Mouse (Mus musculus) thymus, postnatal 10 days (tissue): ENCODE results near the gene Gnptab.
A peak's percentile ranks its signal among the peaks of the same experiment; 100 is the strongest.
"Not testable (repeated sequence)": the region's sequence is repeated elsewhere in the genome, so short reads cannot be mapped to it uniquely, and the experiment has no call there.

Experiments used
- DNase-seq, 2 experiments: peaks; one replicate each; pipeline ENCODE4 v3.0.0; 2021; ENCODE audit warnings: low spot score in 2 of 2

The Gnptab gene

GRCm38 (mm10) chr10:88379013-88379885 is at the start of gene Gnptab, which contains the start of gene Dram1:
Gene Gnptab, plus strand, starts transcription at chr10:88379132.
Gene Dram1, minus strand, starts transcription at chr10:88379080.
- DNase-seq: peak; percentile 73 to 92

- DNase-seq: no peak
Measured at GRCm38 (mm10) chr10:88330695-88331094, 48.2 kb upstream of the Gnptab start.

- DNase-seq: no peak
Measured at GRCm38 (mm10) chr10:88340660-88341059, 38.3 kb upstream of the Gnptab start.

- no peak for DNase-seq
Measured at GRCm38 (mm10) chr10:88341368-88341767, 37.6 kb upstream of the Gnptab start.

GRCm38 (mm10) chr10:88345899-88346401 is 33.0 kb upstream of the Gnptab start:
- DNase-seq: no peak

- no peak for DNase-seq
Measured at GRCm38 (mm10) chr10:88346454-88347245, 32.3 kb upstream of the Gnptab start.

GRCm38 (mm10) chr10:88349800-88350199 is 29.1 kb upstream of the Gnptab start:
- DNase-seq: no peak

GRCm38 (mm10) chr10:88350687-88351086 is 28.2 kb upstream of the Gnptab start:
- DNase-seq: no peak

GRCm38 (mm10) chr10:88351411-88352103 is 27.4 kb upstream of the Gnptab start:
- no peak for DNase-seq

GRCm38 (mm10) chr10:88352549-88352948 is 26.4 kb upstream of the Gnptab start:
- no peak for DNase-seq

GRCm38 (mm10) chr10:88354599-88354998 is 24.3 kb upstream of the Gnptab start:
- DNase-seq: no peak

GRCm38 (mm10) chr10:88356114-88356982 is 22.6 kb upstream of the Gnptab start:
- no peak for DNase-seq

GRCm38 (mm10) chr10:88356983-88357559 is 21.9 kb upstream of the Gnptab start:
- peak in 1 of 2 experiments; percentile 42 for DNase-seq

- no peak for DNase-seq
Measured at GRCm38 (mm10) chr10:88362218-88362617, 16.7 kb upstream of the Gnptab start.

- DNase-seq: no peak
Measured at GRCm38 (mm10) chr10:88364221-88364620, 14.7 kb upstream of the Gnptab start.

GRCm38 (mm10) chr10:88369233-88369632 is 9.7 kb upstream of the Gnptab start:
- no peak for DNase-seq

- peak in 1 of 2 experiments; percentile 42 for DNase-seq
Measured at GRCm38 (mm10) chr10:88371793-88372192, 7.1 kb upstream of the Gnptab start.

GRCm38 (mm10) chr10:88372436-88372835 is 6.5 kb upstream of the Gnptab start:
- no peak for DNase-seq

- DNase-seq: not testable (repeated sequence)
Measured at GRCm38 (mm10) chr10:88372945-88373344, 6.0 kb upstream of the Gnptab start.

- no peak for DNase-seq
Measured at GRCm38 (mm10) chr10:88374984-88375383, 3.9 kb upstream of the Gnptab start.
